Mouse (Mus musculus) macrophage (primary cell): ENCODE measurements around the gene Tenm1. TPM values are rescaled to one million over a fixed set of nuclear protein-coding genes. Genes with fewer than 3 reads are reported as not detected.

Experiments used
- H3K27ac ChIP-seq: fragments of 350-480 bp; formaldehyde crosslinking; 2 replicates; pipeline ENCODE4 v1.9.0; 2021
- H3K36me3 ChIP-seq: fragments of 350-480 bp; formaldehyde crosslinking; 2 replicates; pipeline ENCODE4 v1.9.0; 2021; ENCODE audit errors: inconsistent target
- H3K4me3 ChIP-seq: fragments of 350-480 bp; formaldehyde crosslinking; 2 replicates; pipeline ENCODE4 v1.9.0; 2021; ENCODE audit errors: inconsistent target
- H3K79me2 ChIP-seq: fragments of 350-480 bp; formaldehyde crosslinking; 2 replicates; pipeline ENCODE4 v1.9.0; 2021; ENCODE audit errors: inconsistent target
- WGBS: methylation state at CpG from one replicate; pipeline ENCODE4 v1.1.7; 2026; ENCODE audit warnings: inconsistent platforms; ENCODE audit not compliant: missing documents; 5-methylcytosine and 5-hydroxymethylcytosine counted together
- polyA plus RNA-seq: library from polyadenylated mRNA; stranded (reverse); fragments of 250-400 nt; gene quantifications from 3 replicates; pipeline ENCODE4 v1.2.4, GENCODE M21; 2018; ENCODE audit warnings: inconsistent platforms

Tenm1 gene
- polyA plus RNA-seq, 1 experiment from 2014 or later, result not detected

DNA sequence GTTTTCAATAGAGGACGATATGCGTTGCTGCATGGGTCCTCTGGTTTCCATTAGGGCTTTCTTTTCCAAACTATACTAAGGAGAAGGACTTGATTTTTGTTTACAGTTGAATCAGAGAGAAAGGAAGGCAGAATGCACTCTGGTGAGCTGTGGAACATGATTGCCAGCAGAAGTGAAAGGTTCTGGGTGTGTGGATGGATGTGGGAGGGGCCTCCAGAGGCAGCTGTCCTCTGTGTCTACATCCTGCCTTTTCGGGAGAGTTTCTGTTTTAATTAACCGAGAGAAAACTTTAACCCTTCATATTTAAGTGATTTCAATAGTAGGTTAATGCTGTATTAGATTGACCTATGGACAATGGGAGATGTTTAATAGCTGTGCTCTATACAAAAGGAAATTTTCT, 880.4 kb downstream of the Tenm1 start:
- 74% methylated on average over 3 of the region's 4 CpGs for WGBS
- Histone ChIP-seq H3K36me3 (no peaks in the 10 kb centered on the region), H3K27ac (no peak overlapping the region), H3K79me2 (no peaks in the 10 kb centered on the region), H3K4me3 (no peak overlapping the region)

DNA sequence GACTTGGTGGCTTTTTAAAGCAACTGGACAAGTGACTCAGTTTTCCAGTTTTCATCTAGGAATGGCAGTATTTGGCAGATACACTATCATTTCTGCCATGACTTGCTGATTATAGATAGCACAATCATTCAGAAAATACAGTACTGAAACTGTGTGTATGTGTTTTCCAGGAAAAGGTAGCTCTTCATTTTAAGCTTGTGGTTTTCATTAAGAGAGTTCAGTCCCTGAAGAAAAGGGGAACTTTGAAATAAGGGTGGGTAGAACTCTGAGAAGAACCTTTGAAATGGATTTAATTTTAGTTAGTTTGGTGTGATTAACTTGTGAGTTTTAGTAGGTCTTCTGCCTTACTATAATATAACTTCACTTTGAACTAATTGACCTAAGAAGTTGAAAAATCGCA, 883.9 kb downstream of the Tenm1 start:
- no peaks in the 10 kb centered on the region for H3K79me2 ChIP-seq
- 93% methylated on average over 1 of the region's 1 CpGs for WGBS
- no peak overlapping the region for H3K27ac ChIP-seq
- H3K4me3 ChIP-seq, result no peak overlapping the region
- H3K36me3 ChIP-seq, result no peaks in the 10 kb centered on the region

DNA sequence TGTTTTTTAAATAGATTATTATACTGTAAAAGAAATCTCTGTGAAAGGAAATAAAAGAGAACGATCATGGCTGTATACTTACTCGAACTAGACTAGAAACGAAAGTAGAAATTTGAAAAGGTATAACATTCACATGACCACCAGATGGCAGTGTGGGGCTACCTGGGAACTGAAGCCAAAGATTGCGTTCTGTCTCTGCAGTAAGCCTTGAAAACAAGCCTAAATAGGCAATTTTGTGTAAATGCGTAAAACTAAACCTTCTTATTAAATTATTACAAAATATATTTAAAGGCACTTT, 888.2 kb downstream of the Tenm1 start:
- H3K36me3 ChIP-seq, result no peaks in the 10 kb centered on the region
- H3K79me2 ChIP-seq, result no peaks in the 10 kb centered on the region
- H3K27ac ChIP-seq, result no peak overlapping the region
- no peak overlapping the region; the same call in 1 of the 2 replicates for H3K4me3 ChIP-seq
- WGBS, result 15% methylated on average over 5 of the region's 5 CpGs

DNA sequence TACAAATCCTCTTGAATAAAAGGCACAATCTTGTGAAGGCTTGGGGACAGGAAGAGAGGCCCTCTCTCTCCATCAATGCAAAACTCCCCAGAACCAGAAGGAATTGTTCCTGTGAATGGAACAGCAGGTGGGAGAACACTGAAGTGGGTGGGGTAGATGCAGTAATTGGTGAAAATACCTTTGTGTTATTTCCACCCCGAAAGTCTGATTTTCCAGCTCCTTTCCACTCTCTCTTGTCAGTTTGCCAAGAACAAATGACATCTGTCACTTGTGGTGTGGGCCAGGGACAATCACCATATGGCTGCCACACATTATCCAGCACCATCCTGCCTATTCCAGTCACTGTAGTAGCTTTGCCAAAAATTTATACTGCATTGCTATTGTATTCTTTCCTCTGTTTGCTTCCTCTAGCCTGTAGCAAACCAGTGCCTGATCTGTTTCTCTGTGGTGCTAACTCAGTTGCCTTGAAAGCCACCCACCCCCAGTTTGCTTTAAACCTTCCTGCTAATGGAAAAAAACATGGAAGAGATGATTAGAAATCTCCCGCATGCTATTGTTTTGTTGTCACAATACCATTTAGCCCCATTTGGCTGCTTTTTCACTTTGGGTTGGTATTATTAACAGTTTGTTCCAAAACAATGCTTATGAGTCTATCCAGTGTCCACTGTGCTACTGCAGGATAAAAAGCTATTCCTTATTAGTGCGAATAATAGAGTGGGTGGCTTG, 888.7 kb downstream of the Tenm1 start:
- Histone ChIP-seq H3K36me3 (no peaks in the 10 kb centered on the region), H3K27ac (no peak overlapping the region), H3K79me2 (no peaks in the 10 kb centered on the region), H3K4me3 (no peak overlapping the region; the same call in 1 of the 2 replicates)
- WGBS, result 24% methylated on average over 3 of the region's 3 CpGs

DNA sequence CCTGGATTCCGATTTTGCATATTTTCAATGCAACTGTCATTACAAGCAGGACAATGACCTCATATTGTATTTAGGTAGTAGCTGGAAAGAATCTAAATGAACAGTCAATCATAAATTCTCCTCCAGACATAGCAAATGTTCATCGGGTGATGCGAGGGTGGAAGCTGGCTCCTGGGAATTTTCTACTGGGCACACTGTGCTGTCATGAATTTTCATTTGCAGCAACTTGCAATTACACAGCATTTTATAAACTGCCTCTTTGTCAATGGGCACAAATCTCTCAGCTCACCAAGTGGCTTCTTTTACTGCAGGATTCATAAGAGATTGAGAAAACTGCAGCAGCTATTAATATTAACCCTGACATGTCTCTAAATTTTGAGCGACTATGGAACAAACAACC, 898.2 kb downstream of the Tenm1 start:
- H3K79me2 ChIP-seq, result no peaks in the 10 kb centered on the region
- H3K36me3 ChIP-seq, result no peaks in the 10 kb centered on the region
- no peak overlapping the region for H3K4me3 ChIP-seq
- no peak overlapping the region for H3K27ac ChIP-seq
- WGBS, result 97% methylated on average over 3 of the region's 4 CpGs

DNA sequence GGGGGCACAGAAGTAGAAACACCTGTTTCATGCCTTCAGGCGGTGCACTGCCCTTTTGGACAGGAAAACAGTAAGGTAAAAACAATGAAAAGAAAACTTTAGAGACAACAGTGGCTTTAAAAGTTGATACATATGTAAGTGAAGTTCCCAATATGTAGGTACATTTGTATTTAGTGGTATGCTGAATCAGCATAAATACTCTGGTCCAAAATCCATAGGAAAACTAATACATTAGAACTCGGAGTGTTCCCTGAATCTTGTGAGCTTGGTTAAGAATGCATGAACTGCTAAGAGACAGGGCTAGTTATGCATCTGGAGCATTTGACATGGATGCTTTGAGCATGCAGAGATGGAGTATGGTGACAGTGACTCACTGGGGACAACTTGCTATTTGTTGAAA, 906.1 kb downstream of the Tenm1 start:
- Histone ChIP-seq H3K4me3 (no peak overlapping the region), H3K79me2 (no peaks in the 10 kb centered on the region), H3K36me3 (no peaks in the 10 kb centered on the region), H3K27ac (no peak overlapping the region)
- WGBS, result 85% methylated on average over 2 of the region's 2 CpGs

DNA sequence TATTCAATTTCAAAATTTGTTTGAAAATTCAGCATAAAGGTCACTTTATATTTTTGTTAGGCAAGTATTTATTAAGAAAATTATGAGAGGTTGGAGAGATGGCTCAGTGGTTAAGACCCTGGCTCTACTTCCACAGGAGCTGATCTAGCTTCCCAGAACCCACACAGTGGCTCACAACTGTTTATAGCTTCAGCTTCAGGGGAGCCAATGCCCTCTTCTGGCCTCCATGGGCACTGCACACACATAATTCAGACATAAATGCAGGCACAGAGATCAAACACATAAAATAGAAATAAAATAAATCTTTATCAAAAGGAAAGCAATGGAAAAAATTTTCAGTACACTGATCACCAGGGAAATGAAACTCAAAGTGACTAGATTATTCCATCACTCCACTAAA, 916.4 kb downstream of the Tenm1 start:
- Histone ChIP-seq H3K36me3 (no peaks in the 10 kb centered on the region), H3K27ac (no peak overlapping the region), H3K4me3 (no peak overlapping the region), H3K79me2 (no peaks in the 10 kb centered on the region)

DNA sequence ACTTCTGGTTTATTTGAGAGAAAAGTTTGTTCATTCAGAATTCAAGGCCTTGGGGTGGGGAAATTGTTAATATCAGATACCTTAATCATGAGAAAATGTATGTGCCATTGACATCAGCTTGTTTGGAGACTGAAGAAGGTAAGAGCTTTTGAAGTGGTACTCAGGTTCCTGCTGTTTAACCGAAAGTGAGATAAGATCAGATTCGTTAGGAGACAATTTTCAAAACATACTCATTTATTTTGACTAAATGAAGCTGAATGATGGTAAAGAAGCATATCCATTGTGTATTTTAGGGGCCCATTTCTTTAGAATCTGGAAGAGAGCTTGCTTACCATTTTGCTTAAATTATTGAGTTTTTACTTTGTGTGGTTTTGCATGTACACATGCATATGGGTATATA, 917.8 kb downstream of the Tenm1 start:
- H3K79me2 ChIP-seq, result no peaks in the 10 kb centered on the region
- 83% methylated on average over 2 of the region's 2 CpGs for WGBS
- no peak overlapping the region for H3K4me3 ChIP-seq
- H3K36me3 ChIP-seq, result no peaks in the 10 kb centered on the region
- H3K27ac ChIP-seq, result no peak overlapping the region

DNA sequence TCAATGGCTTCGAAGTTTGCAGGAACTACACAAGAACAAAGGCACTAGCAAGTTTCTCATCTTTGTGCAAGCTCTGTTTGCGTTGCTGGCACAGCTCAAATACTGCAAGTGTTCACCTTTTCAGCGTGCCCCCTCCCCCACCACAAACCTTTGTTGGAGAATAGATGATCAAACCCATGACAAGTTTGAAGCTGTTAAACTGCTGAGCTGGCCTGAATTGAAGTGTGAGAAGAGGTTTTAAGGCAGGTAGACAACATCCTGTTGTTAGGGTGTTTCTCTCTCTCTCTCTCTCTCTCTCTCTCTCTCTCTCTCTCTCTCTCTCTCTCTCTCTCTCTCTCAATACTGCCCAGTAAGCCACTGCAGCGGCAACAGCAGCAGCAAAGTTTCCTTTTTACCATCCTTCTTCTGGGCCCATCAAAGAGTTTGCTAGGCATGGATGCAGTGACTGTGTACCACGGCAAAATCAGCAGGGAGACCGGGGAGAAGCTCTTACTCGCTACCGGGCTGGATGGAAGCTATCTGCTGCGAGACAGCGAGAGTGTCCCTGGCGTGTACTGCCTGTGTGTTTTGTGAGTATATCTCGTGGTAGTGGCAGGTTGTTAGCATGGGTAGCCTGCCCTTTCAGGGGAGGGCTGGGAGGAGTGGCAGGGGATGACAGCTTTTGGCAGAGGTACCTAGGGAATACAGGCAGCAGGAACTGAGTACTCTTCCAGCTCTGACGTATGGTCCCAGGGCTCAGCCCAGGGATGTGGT, 926.5 kb downstream of the Tenm1 start, which contains the start of gene Sh2d1a:
Gene Sh2d1a (plus strand): TSS at position 163 of the 753 bp plus-strand sequence.
- H3K36me3 ChIP-seq, result no peaks in the 10 kb centered on the region
- H3K27ac ChIP-seq, result no peak within 1 kb of the TSS
- H3K79me2 ChIP-seq, result no peaks in the 10 kb centered on the region
- H3K4me3 ChIP-seq, result no peak within 1 kb of the TSS
- WGBS, result 90% methylated on average over 12 of the region's 13 CpGs

DNA sequence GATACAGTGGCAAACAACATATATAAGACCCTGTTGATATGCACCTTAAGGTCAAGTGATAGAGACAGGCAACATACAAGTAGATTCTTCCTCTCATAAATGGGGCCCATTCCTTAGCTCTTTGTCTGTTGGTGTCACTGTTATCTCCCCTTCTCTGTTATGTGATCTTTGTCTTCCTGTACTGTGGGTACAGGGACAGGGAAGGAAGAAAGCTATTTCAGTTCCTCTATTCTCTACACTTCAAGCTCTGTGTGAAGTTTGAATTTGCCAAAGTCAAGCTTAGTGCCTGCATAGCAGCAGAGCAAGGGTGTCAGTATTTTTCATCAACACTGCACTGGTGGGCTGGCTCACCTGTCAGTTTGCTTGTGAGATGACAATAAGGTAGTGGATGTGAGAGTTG, 928.4 kb downstream of the Tenm1 start:
- Histone ChIP-seq H3K36me3 (no peaks in the 10 kb centered on the region), H3K27ac (no peak overlapping the region), H3K4me3 (no peak overlapping the region), H3K79me2 (no peaks in the 10 kb centered on the region)

DNA sequence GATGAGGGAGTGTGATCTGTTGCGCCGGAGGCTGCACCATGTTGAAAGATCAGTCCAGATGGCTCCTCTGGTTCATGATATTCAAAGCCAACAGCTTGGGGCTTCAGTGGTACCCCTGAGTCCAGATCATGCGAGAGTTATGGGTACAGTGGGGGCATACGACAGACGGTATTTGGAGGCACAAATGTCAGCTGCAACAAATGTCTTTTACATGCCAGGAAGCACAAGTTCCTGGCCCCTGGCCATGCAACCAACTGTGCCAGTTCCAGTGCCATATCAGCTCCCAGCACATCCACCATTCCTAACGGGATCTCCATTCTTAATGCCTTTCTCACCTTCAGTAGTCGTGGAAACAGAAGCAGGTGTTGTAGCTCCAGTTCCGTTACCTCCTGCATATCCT, 938.6 kb downstream of the Tenm1 start:
- Histone ChIP-seq H3K4me3 (no peak overlapping the region), H3K36me3 (no peaks in the 10 kb centered on the region), H3K27ac (no peak overlapping the region), H3K79me2 (no peaks in the 10 kb centered on the region)
- 96% methylated on average over 8 of the region's 8 CpGs for WGBS

DNA sequence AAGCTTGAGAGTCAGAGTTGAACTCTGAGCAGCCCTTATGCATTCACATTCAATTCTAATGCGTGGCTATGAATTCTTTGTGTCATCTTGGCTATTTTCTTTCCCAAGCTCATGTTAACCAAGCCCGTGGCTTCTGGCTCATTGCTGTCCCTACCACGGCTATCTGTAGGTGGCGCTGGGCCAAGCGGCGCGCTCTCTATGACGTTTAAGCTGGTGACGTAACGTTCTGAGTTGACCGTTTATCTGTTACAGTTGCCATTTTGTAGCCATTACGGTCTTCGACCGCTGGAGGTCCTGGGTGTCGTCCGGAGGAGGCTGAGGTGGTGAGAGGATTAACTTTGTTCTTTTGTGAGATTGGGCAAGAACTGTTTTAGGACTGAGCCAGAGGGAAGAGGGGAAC, 939.5 kb downstream of the Tenm1 start, which contains the start of gene Tex13c2:
Gene Tex13c2 (plus strand): TSS at position 246 of the 400 bp plus-strand sequence.
- no peak within 1 kb of the TSS for H3K27ac ChIP-seq
- WGBS, result 95% methylated on average over 10 of the region's 16 CpGs

More for the DNA sequence above, 939.5 kb downstream of the Tenm1 start, which contains the start of gene Tex13c2:
- no peaks in the 10 kb centered on the region for H3K79me2 ChIP-seq
- no peak within 1 kb of the TSS for H3K4me3 ChIP-seq
- no peaks in the 10 kb centered on the region for H3K36me3 ChIP-seq

Other genes starting within 250 kb of the Tenm1 start
- gene Tex13c1, start 162.0 kb upstream of the Tenm1 start, polyA plus RNA-seq, result not detected in 3 replicates